Mouse (Mus musculus): ENCODE results near the gene Nr1i3. TPM values are rescaled to one million over a fixed set of nuclear protein-coding genes. Genes with fewer than 3 reads are reported as not detected.
A peak's percentile ranks its signal among the peaks of the same experiment; 100 is the strongest.

Gene Nr1i3
- polyA plus RNA-seq, 1 experiment = 0.16 TPM

- TF ChIP-seq CTCF (IDR thresholded peaks at IDR 0.05; ENCODE audit: control insufficient read depth, insufficient read depth, insufficient replicate concordance, low read depth, low read length) = no peak
- no peak for TF ChIP-seq POLR2A (IDR thresholded peaks at IDR 0.05; ENCODE audit: control insufficient read depth, low read depth, low read length)
- Histone ChIP-seq H3K27me3 (ENCODE audit: control insufficient read depth, insufficient read depth, low read length) (no peaks in the 10 kb centered on the region), H3K36me3 (ENCODE audit: control insufficient read depth, insufficient read depth, low read length) (peaks cover 3% of the 10 kb centered on the region), H3K4me3 (ENCODE audit: control insufficient read depth, low read depth, low read length) (no peak overlapping the region), H3K4me1 (ENCODE audit: control insufficient read depth, insufficient read depth, low read length) (peaks cover 2% of the 10 kb centered on the region; the same call in 1 of the 2 replicates), H3K27ac (ENCODE audit: control insufficient read depth, insufficient read depth, low read depth, low read length) (peak overlapping the region; percentile 88)
Measured at GRCm38 (mm10) chr1:171232800-171233730, 19.3 kb downstream of the Nr1i3 start.

DNA sequence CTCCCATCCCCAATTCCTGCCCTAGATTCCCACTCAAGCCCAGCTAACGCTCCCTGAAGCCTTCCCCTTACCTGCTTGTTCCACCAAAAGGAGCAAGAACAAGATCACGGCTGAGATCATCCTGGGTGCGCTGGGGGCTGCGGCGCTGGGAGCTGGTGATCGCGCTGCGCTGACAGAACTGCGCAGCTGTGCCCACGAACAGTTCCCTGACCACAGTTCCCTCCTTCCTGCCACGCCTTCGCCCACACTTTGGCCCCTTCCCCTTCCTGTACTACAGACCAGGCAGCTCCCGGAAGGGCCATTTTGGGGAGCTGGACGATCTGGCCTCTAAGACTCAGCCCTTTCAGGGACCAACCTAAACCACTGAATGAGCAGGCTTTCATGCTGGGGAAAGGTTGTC lies 20.4 kb downstream of the Nr1i3 start, which contains the start of gene Fcer1g:
Gene Fcer1g (minus strand): TSS at position 240 of the 400 bp plus-strand sequence.
- no peak for TF ChIP-seq CTCF (IDR thresholded peaks at IDR 0.05; ENCODE audit: control insufficient read depth, insufficient read depth, insufficient replicate concordance, low read depth, low read length)
- TF ChIP-seq POLR2A (IDR thresholded peaks at IDR 0.05; ENCODE audit: control insufficient read depth, low read depth, low read length) = 0 out of 2 replicates have a peak, but pooled peaks have one; percentile 12
- H3K27ac ChIP-seq (ENCODE audit: control insufficient read depth, insufficient read depth, low read depth, low read length) = peak within 1 kb of the TSS; percentile 88
- peaks cover 7% of the 10 kb centered on the region for H3K36me3 ChIP-seq (ENCODE audit: control insufficient read depth, insufficient read depth, low read length)
- H3K4me1 ChIP-seq (ENCODE audit: control insufficient read depth, insufficient read depth, low read length) = peaks cover 2% of the 10 kb centered on the region; the same call in 1 of the 2 replicates
- no peak within 1 kb of the TSS; the same call in 1 of the 2 replicates for H3K4me3 ChIP-seq (ENCODE audit: control insufficient read depth, low read depth, low read length)
- no peaks in the 10 kb centered on the region for H3K27me3 ChIP-seq (ENCODE audit: control insufficient read depth, insufficient read depth, low read length)

DNA sequence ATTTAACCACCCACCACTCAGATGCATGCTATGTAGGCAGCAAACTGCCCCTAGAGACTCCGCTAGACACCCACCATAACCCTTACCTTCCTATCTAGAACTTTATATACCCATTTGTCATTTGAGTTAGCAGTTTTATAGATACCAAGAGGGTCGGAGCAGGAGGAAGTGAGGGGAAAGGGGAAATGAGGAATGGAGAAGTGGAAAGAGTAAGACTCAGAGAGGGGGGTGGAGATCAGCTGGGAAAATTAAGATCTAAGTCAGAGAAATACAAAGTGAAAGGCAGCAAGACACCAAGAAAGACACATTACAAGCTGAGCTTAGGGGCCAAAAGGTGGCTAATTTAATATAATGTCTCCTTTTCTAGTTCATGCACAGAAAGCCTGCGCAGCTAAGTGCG lies 20.8 kb downstream of the Nr1i3 start:
- TF ChIP-seq CTCF (IDR thresholded peaks at IDR 0.05; ENCODE audit: control insufficient read depth, insufficient read depth, insufficient replicate concordance, low read depth, low read length) = no peak
- no peak for TF ChIP-seq POLR2A (IDR thresholded peaks at IDR 0.05; ENCODE audit: control insufficient read depth, low read depth, low read length)
- no peak overlapping the region for H3K4me3 ChIP-seq (ENCODE audit: control insufficient read depth, low read depth, low read length)
- H3K36me3 ChIP-seq (ENCODE audit: control insufficient read depth, insufficient read depth, low read length) = peaks cover 7% of the 10 kb centered on the region

GRCm38 (mm10) chr1:171235791-171236190 lies 22.0 kb downstream of the Nr1i3 start:
- H3K27ac ChIP-seq (ENCODE audit: control insufficient read depth, insufficient read depth, low read depth, low read length) = no peak overlapping the region
- peaks cover 2% of the 10 kb centered on the region; the same call in 1 of the 2 replicates for H3K4me1 ChIP-seq (ENCODE audit: control insufficient read depth, insufficient read depth, low read length)
- H3K4me3 ChIP-seq (ENCODE audit: control insufficient read depth, low read depth, low read length) = no peak overlapping the region
- no peaks in the 10 kb centered on the region for H3K27me3 ChIP-seq (ENCODE audit: control insufficient read depth, insufficient read depth, low read length)
- no peak for TF ChIP-seq POLR2A (IDR thresholded peaks at IDR 0.05; ENCODE audit: control insufficient read depth, low read depth, low read length)
- no peak for TF ChIP-seq CTCF (IDR thresholded peaks at IDR 0.05; ENCODE audit: control insufficient read depth, insufficient read depth, insufficient replicate concordance, low read depth, low read length)
- peaks cover 7% of the 10 kb centered on the region for H3K36me3 ChIP-seq (ENCODE audit: control insufficient read depth, insufficient read depth, low read length)

More for the DNA sequence above, 20.8 kb downstream of the Nr1i3 start:
- no peaks in the 10 kb centered on the region for H3K27me3 ChIP-seq (ENCODE audit: control insufficient read depth, insufficient read depth, low read length)
- H3K4me1 ChIP-seq (ENCODE audit: control insufficient read depth, insufficient read depth, low read length) = peaks cover 2% of the 10 kb centered on the region; the same call in 1 of the 2 replicates
- peak overlapping the region; percentile 72 for H3K27ac ChIP-seq (ENCODE audit: control insufficient read depth, insufficient read depth, low read depth, low read length)

- peaks cover 7% of the 10 kb centered on the region for H3K36me3 ChIP-seq (ENCODE audit: control insufficient read depth, insufficient read depth, low read length)
- peaks cover 2% of the 10 kb centered on the region; the same call in 1 of the 2 replicates for H3K4me1 ChIP-seq (ENCODE audit: control insufficient read depth, insufficient read depth, low read length)
- no peak overlapping the region for H3K27ac ChIP-seq (ENCODE audit: control insufficient read depth, insufficient read depth, low read depth, low read length)
- H3K27me3 ChIP-seq (ENCODE audit: control insufficient read depth, insufficient read depth, low read length) = no peaks in the 10 kb centered on the region
- TF ChIP-seq POLR2A (IDR thresholded peaks at IDR 0.05; ENCODE audit: control insufficient read depth, low read depth, low read length) = no peak
- no peak for TF ChIP-seq CTCF (IDR thresholded peaks at IDR 0.05; ENCODE audit: control insufficient read depth, insufficient read depth, insufficient replicate concordance, low read depth, low read length)
- H3K4me3 ChIP-seq (ENCODE audit: control insufficient read depth, low read depth, low read length) = no peak overlapping the region
Measured at GRCm38 (mm10) chr1:171237438-171237837, 23.7 kb downstream of the Nr1i3 start.

- Histone ChIP-seq H3K27me3 (ENCODE audit: control insufficient read depth, insufficient read depth, low read length) (no peaks in the 10 kb centered on the region), H3K4me1 (ENCODE audit: control insufficient read depth, insufficient read depth, low read length) (peaks cover 2% of the 10 kb centered on the region; the same call in 1 of the 2 replicates), H3K36me3 (ENCODE audit: control insufficient read depth, insufficient read depth, low read length) (peaks cover 7% of the 10 kb centered on the region), H3K27ac (ENCODE audit: control insufficient read depth, insufficient read depth, low read depth, low read length) (no peak overlapping the region), H3K4me3 (ENCODE audit: control insufficient read depth, low read depth, low read length) (no peak overlapping the region)
- TF ChIP-seq POLR2A (IDR thresholded peaks at IDR 0.05; ENCODE audit: control insufficient read depth, low read depth, low read length) (no peak), CTCF (IDR thresholded peaks at IDR 0.05; ENCODE audit: control insufficient read depth, insufficient read depth, insufficient replicate concordance, low read depth, low read length) (peak; percentile 67; the same call in 1 of the 2 replicates)
Measured at GRCm38 (mm10) chr1:171238463-171238862, 24.7 kb downstream of the Nr1i3 start.
